Mouse (Mus musculus): ENCODE results near the gene Gm21671. TPM values are rescaled to one million over a fixed set of nuclear protein-coding genes. Genes with fewer than 3 reads are reported as not detected.
"Not testable (repeated sequence)": the region's sequence is repeated elsewhere in the genome, so short reads cannot be mapped to it uniquely, and the experiment has no call there.

Gene Gm21671
- not detected for total RNA-seq (2021)
- long read RNA-seq, experiment 1: 0 reads
- long read RNA-seq, experiment 2: 0 reads

- DNase-seq (ENCODE audit: low spot score in 2 of 2): not testable (repeated sequence)
These were observed at the start of gene Gm21671 for GRCm38 (mm10) chr5:25954317-25954716. TSS of gene Gm21671 (minus strand) at chr5:25954417.

GRCm38 (mm10) chr5:25988550-25988949, 34.3 kb upstream of the Gm21671 start, which contains the start of gene Gm21698:
TSS of gene Gm21698 (minus strand) at chr5:25988650.
- not testable (repeated sequence) for DNase-seq (ENCODE audit: low spot score in 2 of 2)

GRCm38 (mm10) chr5:25972563-25972962, 18.3 kb upstream of the Gm21671 start, which contains the start of gene Gm21680:
TSS of gene Gm21680 (minus strand) at chr5:25972663.
- not testable (repeated sequence) for DNase-seq (ENCODE audit: low spot score in 2 of 2)

GRCm38 (mm10) chr5:25957050-25957449, 2.8 kb upstream of the Gm21671 start:
- DNase-seq (ENCODE audit: low spot score in 2 of 2): not testable (repeated sequence)

GRCm38 (mm10) chr5:25956611-25957010, 2.4 kb upstream of the Gm21671 start:
- not testable (repeated sequence) for DNase-seq (ENCODE audit: low spot score in 2 of 2)

GRCm38 (mm10) chr5:25945391-25945790, 8.8 kb downstream of the Gm21671 start:
- not testable (repeated sequence) for DNase-seq (ENCODE audit: low spot score in 2 of 2)

- DNase-seq (ENCODE audit: low spot score in 2 of 2): not testable (repeated sequence)
These were observed 11.9 kb downstream of the Gm21671 start, which contains the start of gene Gm21663 for GRCm38 (mm10) chr5:25942281-25942680. TSS of gene Gm21663 (minus strand) at chr5:25942381.

Other genes with a start within 250 kb of the Gm21671 start
- 1 to 10 TPM; 4.5 to 6.1 TPM for gene Xrcc2, start 248.6 kb downstream of the Gm21671 start, total RNA-seq (2021)
- 100 to 1,000 TPM; 189 to 198 TPM for gene Actr3b, start 194.4 kb downstream of the Gm21671 start, total RNA-seq (2021)
- gene Gm21663, start 12.0 kb downstream of the Gm21671 start, total RNA-seq (2021): not detected
- not detected for gene Gm21680, start 18.2 kb upstream of the Gm21671 start, total RNA-seq (2021)
- not detected for gene Gm21698, start 34.2 kb upstream of the Gm21671 start, total RNA-seq (2021)
- gene Gm1979, start 50.4 kb upstream of the Gm21671 start, total RNA-seq (2021): under 1 TPM in 1 of 2 experiments, not detected in 1; 0.58 TPM
- gene Gm5862, start 68.5 kb upstream of the Gm21671 start, total RNA-seq (2021): not detected
- gene Speer4a, start 85.1 kb upstream of the Gm21671 start, total RNA-seq (2021): not detected
- not detected for gene Gm7347, start 104.2 kb upstream of the Gm21671 start, total RNA-seq (2021)
- gene Gm10471, start 134.9 kb upstream of the Gm21671 start, total RNA-seq (2021): not detected
- gene 5031410I06Rik, start 150.9 kb upstream of the Gm21671 start, total RNA-seq (2021): not detected
- gene Gm10220, start 167.0 kb upstream of the Gm21671 start, total RNA-seq (2021): not detected